Mouse (Mus musculus): Measurements from ENCODE around the gene Mrpl12. TPM values are rescaled to one million over a fixed set of nuclear protein-coding genes. Genes with fewer than 3 reads are reported as not detected.

The Mrpl12 gene
- polyA plus RNA-seq, 1 experiment from 2014 or later = 162 TPM

- WGBS = 59% methylated on average over 3 of the region's 3 CpGs
- H3K9ac ChIP-seq (replicated peaks; ENCODE audit: low read length) = peak overlapping the region; percentile 51
- H3K4me3 ChIP-seq (ENCODE audit: low read depth, low read length) = peak overlapping the region; percentile 94; the same call in 1 of the 2 replicates
- no peaks in the 10 kb centered on the region for H3K9me3 ChIP-seq (replicated peaks; ENCODE audit: control insufficient read depth, low read length)
- no peaks in the 10 kb centered on the region for H3K27me3 ChIP-seq (ENCODE audit: control insufficient read depth, insufficient read depth, low read length)
- no peak overlapping the region for H3K27ac ChIP-seq (replicated peaks; ENCODE audit: low read depth, low read length)
- DNase-seq (ENCODE audit: low spot score) (no peak), ATAC-seq (replicated peaks; ENCODE audit: insufficient number of reproducible peaks, low FRiP score, low TSS enrichment, low read depth) (no peak)
- H3K4me2 ChIP-seq (ENCODE audit: low read depth, low read length) = peak overlapping the region; percentile 88
- H3K36me3 ChIP-seq (replicated peaks; ENCODE audit: control insufficient read depth, insufficient read depth, low read depth, low read length) = peaks cover 5% of the 10 kb centered on the region; the same call in 1 of the 2 replicates
- H3K4me1 ChIP-seq (ENCODE audit: control insufficient read depth, insufficient read depth, low read length) = peaks cover 3% of the 10 kb centered on the region
Observed at GRCm38 (mm10) chr11:120493351-120493750, 8.9 kb downstream of the Mrpl12 start.

GRCm38 (mm10) chr11:120493911-120494310 lies 9.5 kb downstream of the Mrpl12 start:
- Histone ChIP-seq H3K4me3 (ENCODE audit: low read depth, low read length) (no peak overlapping the region), H3K4me2 (ENCODE audit: low read depth, low read length) (no peak overlapping the region)

GRCm38 (mm10) chr11:120497436-120497835 lies 13.0 kb downstream of the Mrpl12 start:
- ATAC-seq (replicated peaks; ENCODE audit: insufficient number of reproducible peaks, low FRiP score, low TSS enrichment, low read depth) = no peak
- Histone ChIP-seq H3K4me1 (ENCODE audit: control insufficient read depth, insufficient read depth, low read length) (peaks cover 3% of the 10 kb centered on the region), H3K27ac (replicated peaks; ENCODE audit: low read depth, low read length) (no peak overlapping the region), H3K9me3 (replicated peaks; ENCODE audit: control insufficient read depth, low read length) (no peaks in the 10 kb centered on the region), H3K4me3 (ENCODE audit: low read depth, low read length) (no peak overlapping the region), H3K9ac (replicated peaks; ENCODE audit: low read length) (no peak overlapping the region), H3K4me2 (ENCODE audit: low read depth, low read length) (no peak overlapping the region), H3K36me3 (replicated peaks; ENCODE audit: control insufficient read depth, insufficient read depth, low read depth, low read length) (peaks cover 6% of the 10 kb centered on the region; the same call in 1 of the 2 replicates), H3K27me3 (ENCODE audit: control insufficient read depth, insufficient read depth, low read length) (no peaks in the 10 kb centered on the region)
- DNase-seq (ENCODE audit: low spot score) = no peak
- 84% methylated on average over 3 of the region's 3 CpGs for WGBS

More at GRCm38 (mm10) chr11:120493911-120494310, 9.5 kb downstream of the Mrpl12 start:
- no peaks in the 10 kb centered on the region for H3K9me3 ChIP-seq (replicated peaks; ENCODE audit: control insufficient read depth, low read length)
- no peak overlapping the region; the same call in 1 of the 2 replicates for H3K9ac ChIP-seq (replicated peaks; ENCODE audit: low read length)
- ATAC-seq (replicated peaks; ENCODE audit: insufficient number of reproducible peaks, low FRiP score, low TSS enrichment, low read depth) (no peak), DNase-seq (ENCODE audit: low spot score) (no peak)
- no peak overlapping the region for H3K27ac ChIP-seq (replicated peaks; ENCODE audit: low read depth, low read length)
- H3K4me1 ChIP-seq (ENCODE audit: control insufficient read depth, insufficient read depth, low read length) = peaks cover 3% of the 10 kb centered on the region
- H3K27me3 ChIP-seq (ENCODE audit: control insufficient read depth, insufficient read depth, low read length) = no peaks in the 10 kb centered on the region
- 79% methylated on average over 3 of the region's 3 CpGs for WGBS
- peaks cover 6% of the 10 kb centered on the region; the same call in 1 of the 2 replicates for H3K36me3 ChIP-seq (replicated peaks; ENCODE audit: control insufficient read depth, insufficient read depth, low read depth, low read length)

- no peak for DNase-seq (ENCODE audit: low spot score)
- Histone ChIP-seq H3K4me2 (ENCODE audit: low read depth, low read length) (no peak overlapping the region), H3K4me3 (ENCODE audit: low read depth, low read length) (no peak overlapping the region), H3K36me3 (replicated peaks; ENCODE audit: control insufficient read depth, insufficient read depth, low read depth, low read length) (peaks cover 6% of the 10 kb centered on the region; the same call in 1 of the 2 replicates), H3K9me3 (replicated peaks; ENCODE audit: control insufficient read depth, low read length) (no peaks in the 10 kb centered on the region), H3K4me1 (ENCODE audit: control insufficient read depth, insufficient read depth, low read length) (no peaks in the 10 kb centered on the region; the same call in none of the 2 replicates), H3K27me3 (ENCODE audit: control insufficient read depth, insufficient read depth, low read length) (no peaks in the 10 kb centered on the region), H3K27ac (replicated peaks; ENCODE audit: low read depth, low read length) (no peak overlapping the region), H3K9ac (replicated peaks; ENCODE audit: low read length) (no peak overlapping the region)
- ATAC-seq (replicated peaks; ENCODE audit: insufficient number of reproducible peaks, low FRiP score, low TSS enrichment, low read depth) = no peak
- 97% methylated on average over 12 of the region's 12 CpGs for WGBS
Observed at GRCm38 (mm10) chr11:120498226-120498625, 13.8 kb downstream of the Mrpl12 start.

GRCm38 (mm10) chr11:120498891-120499290 lies 14.5 kb downstream of the Mrpl12 start:
- H3K27me3 ChIP-seq (ENCODE audit: control insufficient read depth, insufficient read depth, low read length) = no peaks in the 10 kb centered on the region
- ATAC-seq (replicated peaks; ENCODE audit: insufficient number of reproducible peaks, low FRiP score, low TSS enrichment, low read depth) (no peak), DNase-seq (ENCODE audit: low spot score) (no peak)
- H3K4me2 ChIP-seq (ENCODE audit: low read depth, low read length) = no peak overlapping the region
- no peaks in the 10 kb centered on the region for H3K9me3 ChIP-seq (replicated peaks; ENCODE audit: control insufficient read depth, low read length)
- no peak overlapping the region for H3K9ac ChIP-seq (replicated peaks; ENCODE audit: low read length)
- H3K36me3 ChIP-seq (replicated peaks; ENCODE audit: control insufficient read depth, insufficient read depth, low read depth, low read length) = peaks cover 6% of the 10 kb centered on the region; the same call in 1 of the 2 replicates
- no peak overlapping the region for H3K4me3 ChIP-seq (ENCODE audit: low read depth, low read length)
- H3K27ac ChIP-seq (replicated peaks; ENCODE audit: low read depth, low read length) = no peak overlapping the region
- WGBS = 86% methylated on average over 5 of the region's 5 CpGs
- H3K4me1 ChIP-seq (ENCODE audit: control insufficient read depth, insufficient read depth, low read length) = no peaks in the 10 kb centered on the region

- H3K36me3 ChIP-seq (replicated peaks; ENCODE audit: control insufficient read depth, insufficient read depth, low read depth, low read length) = peaks cover 6% of the 10 kb centered on the region; the same call in 1 of the 2 replicates
- H3K9me3 ChIP-seq (replicated peaks; ENCODE audit: control insufficient read depth, low read length) = no peaks in the 10 kb centered on the region
- H3K4me2 ChIP-seq (ENCODE audit: low read depth, low read length) = no peak overlapping the region
- no peak for DNase-seq (ENCODE audit: low spot score)
- no peak overlapping the region for H3K9ac ChIP-seq (replicated peaks; ENCODE audit: low read length)
- H3K4me3 ChIP-seq (ENCODE audit: low read depth, low read length) = no peak overlapping the region
- no peak for ATAC-seq (replicated peaks; ENCODE audit: insufficient number of reproducible peaks, low FRiP score, low TSS enrichment, low read depth)
- no peak overlapping the region for H3K27ac ChIP-seq (replicated peaks; ENCODE audit: low read depth, low read length)
- no peaks in the 10 kb centered on the region for H3K27me3 ChIP-seq (ENCODE audit: control insufficient read depth, insufficient read depth, low read length)
- WGBS = 82% methylated on average over 6 of the region's 6 CpGs
- no peaks in the 10 kb centered on the region for H3K4me1 ChIP-seq (ENCODE audit: control insufficient read depth, insufficient read depth, low read length)
Observed at GRCm38 (mm10) chr11:120499894-120500293, 15.5 kb downstream of the Mrpl12 start.

GRCm38 (mm10) chr11:120500357-120500756 lies 15.9 kb downstream of the Mrpl12 start:
- H3K9me3 ChIP-seq (replicated peaks; ENCODE audit: control insufficient read depth, low read length) = no peaks in the 10 kb centered on the region
- no peak overlapping the region for H3K27ac ChIP-seq (replicated peaks; ENCODE audit: low read depth, low read length)
- no peak overlapping the region for H3K4me2 ChIP-seq (ENCODE audit: low read depth, low read length)
- no peak overlapping the region for H3K4me3 ChIP-seq (ENCODE audit: low read depth, low read length)
- no peaks in the 10 kb centered on the region for H3K27me3 ChIP-seq (ENCODE audit: control insufficient read depth, insufficient read depth, low read length)
- DNase-seq (ENCODE audit: low spot score) (no peak), ATAC-seq (replicated peaks; ENCODE audit: insufficient number of reproducible peaks, low FRiP score, low TSS enrichment, low read depth) (no peak)
- H3K9ac ChIP-seq (replicated peaks; ENCODE audit: low read length) = no peak overlapping the region
- no peaks in the 10 kb centered on the region for H3K4me1 ChIP-seq (ENCODE audit: control insufficient read depth, insufficient read depth, low read length)
- 0 out of 2 replicates have a peak, but pooled peaks cover 6% of the 10 kb centered on the region for H3K36me3 ChIP-seq (replicated peaks; ENCODE audit: control insufficient read depth, insufficient read depth, low read depth, low read length)
- WGBS = 20% methylated on average over 3 of the region's 3 CpGs

GRCm38 (mm10) chr11:120501018-120501417 lies 16.6 kb downstream of the Mrpl12 start:
- 62% methylated on average over 6 of the region's 6 CpGs for WGBS
- no peak for DNase-seq (ENCODE audit: low spot score)
- Histone ChIP-seq H3K4me3 (ENCODE audit: low read depth, low read length) (no peak overlapping the region), H3K9me3 (replicated peaks; ENCODE audit: control insufficient read depth, low read length) (no peaks in the 10 kb centered on the region), H3K4me1 (ENCODE audit: control insufficient read depth, insufficient read depth, low read length) (no peaks in the 10 kb centered on the region), H3K27ac (replicated peaks; ENCODE audit: low read depth, low read length) (no peak overlapping the region), H3K9ac (replicated peaks; ENCODE audit: low read length) (no peak overlapping the region), H3K4me2 (ENCODE audit: low read depth, low read length) (no peak overlapping the region), H3K36me3 (replicated peaks; ENCODE audit: control insufficient read depth, insufficient read depth, low read depth, low read length) (0 out of 2 replicates have a peak, but pooled peaks cover 6% of the 10 kb centered on the region), H3K27me3 (ENCODE audit: control insufficient read depth, insufficient read depth, low read length) (no peaks in the 10 kb centered on the region)
- no peak for ATAC-seq (replicated peaks; ENCODE audit: insufficient number of reproducible peaks, low FRiP score, low TSS enrichment, low read depth)

Measured in embryonic facial prominence, embryonic 11.5 days (tissue).